Mouse (Mus musculus) myocyte (in vitro differentiated cells): ENCODE results near the gene Olfr20.

Experiments
- CEBPB ChIP-seq: IDR thresholded peaks from 2 replicates; pipeline ENCODE4 v1.6.1; 2011; ENCODE audit warnings: mild to moderate bottlenecking, moderate library complexity; ENCODE audit not compliant: poor library complexity, insufficient read depth, severe bottlenecking
- E2F4 ChIP-seq: IDR thresholded peaks from one replicate; pipeline ENCODE4 v1.6.1; 2011; ENCODE audit warnings: mild to moderate bottlenecking, control low read depth, moderate library complexity; ENCODE audit not compliant: insufficient read depth
- MAX ChIP-seq: IDR thresholded peaks from one replicate; pipeline ENCODE4 v1.6.1; 2011; ENCODE audit warnings: low read depth, mild to moderate bottlenecking, control low read depth
- MYOD1 ChIP-seq, 3 experiments: IDR thresholded peaks; one replicate each; pipeline ENCODE4 v1.6.1; 2011; ENCODE audit warnings: control low read depth in 2 of 3, low read depth in 2 of 3, mild to moderate bottlenecking in 2 of 3, moderate library complexity in 1 of 3; ENCODE audit not compliant: insufficient read length in 2 of 3, control insufficient read depth in 1 of 3
- MYOG ChIP-seq, 3 experiments: IDR thresholded peaks; one replicate each; pipeline ENCODE4 v1.6.1; 2011; ENCODE audit warnings: control low read depth in 2 of 3, low read depth in 2 of 3, mild to moderate bottlenecking in 2 of 3; ENCODE audit not compliant: insufficient read length in 2 of 3, control insufficient read depth in 1 of 3, insufficient read depth in 1 of 3
- POLR2A ChIP-seq: IDR thresholded peaks from one replicate; pipeline ENCODE4 v1.6.1; 2011; ENCODE audit warnings: low read depth, mild to moderate bottlenecking, control low read depth, moderate library complexity; ENCODE audit not compliant: insufficient read length
- POLR2AphosphoS2 ChIP-seq: IDR thresholded peaks from one replicate; pipeline ENCODE4 v1.6.1; 2011; ENCODE audit warnings: low read depth, control low read depth; ENCODE audit not compliant: insufficient read length
- REST ChIP-seq: IDR thresholded peaks from one replicate; pipeline ENCODE4 v1.6.1; 2011; ENCODE audit warnings: mild to moderate bottlenecking, control low read depth, moderate library complexity; ENCODE audit not compliant: insufficient read depth, insufficient read length
- SRF ChIP-seq: IDR thresholded peaks from one replicate; pipeline ENCODE4 v1.6.1; 2011; ENCODE audit warnings: low read depth; ENCODE audit not compliant: control insufficient read depth, insufficient read length
- TCF12 ChIP-seq: IDR thresholded peaks from one replicate; pipeline ENCODE4 v1.6.1; 2011; ENCODE audit warnings: mild to moderate bottlenecking, control low read depth; ENCODE audit not compliant: poor library complexity, insufficient read depth, severe bottlenecking
- TCF3 ChIP-seq: IDR thresholded peaks from one replicate; pipeline ENCODE4 v1.6.1; 2011; ENCODE audit warnings: low read depth, control low read depth; ENCODE audit not compliant: insufficient read length
- USF1 ChIP-seq: IDR thresholded peaks from one replicate; pipeline ENCODE4 v1.6.1; 2011; ENCODE audit warnings: low read depth, mild to moderate bottlenecking, control low read depth, moderate library complexity

- TF ChIP-seq E2F4, result no peak
- TF ChIP-seq POLR2A, result no peak
- TF ChIP-seq POLR2AphosphoS2, result no peak
- no peak for TF ChIP-seq MYOG (IDR thresholded peaks at IDR 0.05; ENCODE audit: control insufficient read depth in 1 of 3, insufficient read depth in 1 of 3, insufficient read length in 2 of 3, low read depth in 2 of 3)
- no peak for TF ChIP-seq USF1
- no peak for TF ChIP-seq TCF12
- TF ChIP-seq CEBPB, result no peak
- no peak for TF ChIP-seq MYOD1 (IDR thresholded peaks at IDR 0.05; ENCODE audit: control insufficient read depth in 1 of 3, insufficient read length in 2 of 3, low read depth in 2 of 3)
- TF ChIP-seq TCF3, result no peak
- TF ChIP-seq MAX, result no peak
- TF ChIP-seq SRF, result no peak
- TF ChIP-seq REST, result no peak
Measured at GRCm38 (mm10) chr11:73303123-73303522, 47.5 kb upstream of the Olfr20 start.
